Mouse (Mus musculus) megakaryocyte, adult 5-6 weeks (primary cell): ENCODE results near the gene Pak4. TPM values are rescaled to one million over a fixed set of nuclear protein-coding genes. Genes with fewer than 3 reads are reported as not detected.

Experiments
- ATAC-seq: 2 replicates; pipeline ENCODE4 v1.8.0; 2016; ENCODE audit warnings: mild to moderate bottlenecking, inconsistent platforms; ENCODE audit not compliant: poor library complexity, severe bottlenecking
- total RNA-seq, 2 experiments: library from RNA; stranded (forward) in 1 of 2; stranded (reverse) in 1 of 2; fragments of 153-499, 151-499 nt in 1 of 2; fragments of 221-1000, 200-1000 nt in 1 of 2; gene quantifications; 2 replicates each; pipeline versions ENCODE4 v1.2.3 to v1.2.4; 2015 to 2017

The Pak4 gene
- total RNA-seq, 2 experiments from 2014 or later, result 9.9 to 12.8 TPM

DNA sequence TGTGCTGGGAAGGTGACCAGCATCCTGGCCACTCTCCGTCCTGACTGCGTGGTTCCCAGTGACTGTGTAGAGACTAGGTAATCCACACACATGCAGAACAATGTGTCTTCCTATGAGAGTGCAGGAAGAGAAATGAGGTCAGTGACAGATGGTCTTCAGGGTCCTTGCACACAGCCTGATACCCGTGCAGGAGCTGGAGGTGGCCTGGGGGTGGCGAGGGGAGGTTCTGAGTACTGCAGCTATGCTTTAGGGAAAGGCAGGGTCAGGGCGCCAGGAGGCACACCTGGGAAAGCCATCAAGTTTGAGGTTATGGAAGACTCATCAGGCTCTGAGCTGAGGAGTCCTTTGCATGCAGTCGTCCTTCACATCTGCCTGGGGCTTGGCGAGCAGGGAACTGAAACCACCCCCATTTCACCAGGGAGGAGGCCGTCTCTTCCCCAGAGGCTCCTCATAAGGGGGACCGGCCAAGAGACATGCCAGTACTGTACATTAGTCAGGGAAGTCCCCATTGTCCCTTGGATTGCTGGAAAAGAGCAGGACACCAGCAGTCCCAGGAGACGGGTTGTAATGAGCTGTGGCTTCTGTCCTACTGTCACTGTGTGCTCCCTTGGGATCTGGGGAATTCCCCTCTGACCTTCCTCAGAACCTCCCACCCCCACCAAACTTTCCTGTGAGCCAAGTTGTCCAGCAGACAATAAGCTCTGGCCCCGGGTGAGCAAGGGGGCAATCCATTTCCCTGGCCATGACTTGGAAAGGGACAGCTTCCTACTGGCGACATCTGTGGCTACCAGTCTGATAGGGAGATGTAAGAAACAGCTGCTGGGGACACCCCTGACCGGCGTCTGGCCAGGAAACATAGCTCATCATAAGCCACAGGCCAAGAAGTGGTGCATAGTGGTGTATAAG, 4.5 kb downstream of the Pak4 start:
- ATAC-seq, result peak; percentile 31; the same call in 1 of the 2 replicates

DNA sequence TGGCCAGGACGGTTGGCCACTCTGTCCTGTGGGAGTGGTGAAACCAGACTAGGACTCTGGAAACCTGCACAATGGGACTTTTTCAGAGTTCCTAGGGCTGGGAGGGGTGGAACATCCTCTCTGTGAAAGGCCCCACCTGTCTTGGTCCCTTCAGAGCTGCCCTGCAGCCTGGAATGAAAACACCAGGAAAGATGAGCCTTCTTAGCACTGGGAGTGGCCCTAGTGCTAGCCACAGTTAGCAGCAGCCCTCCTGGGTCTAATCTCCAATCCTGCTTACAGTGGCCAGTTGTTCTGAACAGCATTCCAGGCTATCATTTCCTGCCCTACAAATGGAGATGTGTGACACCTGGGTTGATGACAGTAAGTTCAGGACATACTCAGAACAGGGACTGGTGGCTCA, 6.1 kb downstream of the Pak4 start:
- no peak for ATAC-seq

DNA sequence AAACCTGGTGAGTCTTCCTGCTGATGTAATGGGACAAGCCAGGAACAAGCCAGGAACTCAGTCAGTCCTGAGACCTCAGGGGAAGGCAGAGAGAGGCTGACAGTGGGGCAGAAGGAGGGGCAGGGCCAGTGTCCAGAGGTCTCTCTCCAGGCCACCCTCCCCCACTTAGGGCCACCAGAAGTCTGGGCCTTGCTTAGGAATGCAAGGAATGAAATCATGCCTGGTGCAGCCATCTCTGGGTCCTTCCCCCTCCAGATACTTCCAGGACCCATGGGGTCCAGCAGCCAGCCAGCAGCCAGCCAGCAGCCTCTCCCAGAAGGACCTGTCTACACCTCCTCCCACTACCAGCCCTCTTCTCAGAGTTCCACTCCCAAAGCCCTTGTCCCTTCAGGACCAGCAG, 10.3 kb downstream of the Pak4 start:
- no peak for ATAC-seq

DNA sequence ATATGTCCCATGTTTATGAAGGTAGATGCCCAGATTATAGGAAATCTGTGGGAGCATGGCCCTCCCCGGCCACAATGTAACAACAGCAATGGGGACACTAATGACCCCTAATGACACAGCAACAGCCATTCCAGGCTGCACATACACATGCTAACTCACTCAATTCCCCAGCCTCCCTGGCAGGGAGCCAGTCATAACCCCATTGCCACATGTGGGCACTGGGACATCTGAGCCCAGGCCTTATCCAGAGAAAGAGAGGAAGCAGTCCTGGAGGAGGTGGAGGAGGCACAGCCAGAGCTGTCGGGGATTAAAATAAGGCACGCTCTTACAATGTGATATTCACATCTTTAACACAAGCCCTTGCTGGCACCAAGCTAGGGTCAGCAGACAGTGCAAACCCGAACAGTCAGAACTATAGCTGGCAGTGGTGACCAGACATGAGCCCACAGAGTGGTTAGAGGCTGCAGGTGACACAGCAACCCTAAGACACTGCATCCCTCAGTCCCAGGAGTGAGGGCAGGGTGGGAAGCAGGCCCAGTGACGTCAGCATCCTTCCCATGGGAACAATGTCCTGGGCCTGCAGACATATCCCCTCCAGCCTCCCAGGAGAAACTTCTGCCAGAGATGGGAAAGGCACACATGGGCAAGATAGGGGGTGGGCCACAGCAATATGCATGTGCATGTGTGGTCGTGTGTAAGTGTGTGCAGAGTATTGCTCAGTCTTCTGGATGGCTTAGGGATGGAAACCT, 11.1 kb downstream of the Pak4 start:
- no peak for ATAC-seq

DNA sequence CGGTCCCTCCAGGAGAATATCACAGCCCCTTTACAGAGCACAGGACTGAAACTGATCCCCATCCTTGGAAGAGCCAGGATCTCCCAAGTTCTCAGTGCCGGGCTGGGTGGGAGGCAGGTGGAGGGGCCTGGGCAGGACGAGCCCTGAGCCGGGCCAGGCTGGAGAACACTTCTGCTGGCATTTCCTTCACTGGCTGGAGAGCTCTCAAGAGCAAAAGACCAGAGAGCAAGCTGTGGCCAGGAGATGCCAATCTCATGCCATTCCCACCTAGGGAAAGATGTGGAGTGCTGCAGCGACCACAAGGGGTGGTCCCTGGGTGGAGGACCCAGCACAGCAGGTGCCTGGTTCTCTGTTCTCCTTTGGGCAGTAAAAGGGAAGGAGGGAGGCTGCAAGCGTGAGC, 13.0 kb downstream of the Pak4 start:
- no peak for ATAC-seq

DNA sequence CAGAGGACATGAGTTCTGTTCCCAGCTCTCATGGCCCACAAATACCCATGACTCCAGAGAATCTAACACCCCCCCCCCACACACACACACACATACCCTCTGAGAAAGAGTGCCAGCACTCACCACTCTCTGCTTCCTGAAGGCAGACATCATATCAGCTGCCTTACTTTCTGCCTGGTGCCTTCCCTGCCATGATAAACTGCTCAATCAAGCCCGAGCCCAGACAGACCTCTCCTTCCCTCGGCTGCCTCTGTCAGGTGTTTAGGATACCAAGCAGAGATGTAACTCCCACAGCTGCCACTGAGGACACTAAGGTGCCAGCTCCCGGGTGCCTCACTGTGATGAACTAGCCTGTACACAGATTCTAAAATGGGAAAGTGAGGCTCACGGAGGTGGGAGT, 13.5 kb downstream of the Pak4 start:
- no peak for ATAC-seq

DNA sequence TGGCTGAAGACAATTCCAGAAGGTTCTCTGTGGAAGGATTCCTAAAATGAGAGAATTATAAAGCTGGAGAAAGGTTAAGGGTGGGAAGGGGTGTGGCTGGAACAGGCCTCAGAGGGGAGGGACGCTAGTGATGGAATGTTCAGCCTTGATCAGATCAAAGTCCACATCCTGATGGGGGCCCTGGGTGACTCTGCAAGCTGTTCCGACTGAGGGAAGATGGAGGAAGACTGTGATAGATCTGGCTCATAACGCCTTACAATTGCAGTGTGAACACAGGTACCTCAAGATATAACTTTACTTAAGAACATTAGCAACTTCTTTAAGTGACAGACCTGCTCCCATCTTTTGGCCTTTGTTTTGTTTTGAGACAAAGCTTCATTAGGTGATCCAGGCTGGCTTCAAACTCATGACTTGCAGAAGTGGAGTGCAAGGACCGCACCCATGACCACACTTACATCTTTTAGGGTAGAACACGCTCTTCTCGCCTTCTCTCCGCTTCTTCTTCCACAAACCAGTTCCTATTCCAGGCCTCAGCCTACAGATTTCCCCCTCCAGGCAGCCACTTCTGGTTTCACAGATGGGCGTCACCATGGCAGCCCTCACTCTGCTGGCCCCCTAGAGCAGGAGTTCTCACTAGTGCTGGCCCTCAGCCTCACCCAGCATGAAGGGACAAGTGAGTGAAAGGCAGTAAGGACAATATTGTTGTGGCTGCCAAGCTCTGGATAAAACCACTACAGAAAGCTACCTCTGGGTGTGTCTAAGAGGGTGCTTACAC, 14.2 kb downstream of the Pak4 start:
- peak; percentile 86 for ATAC-seq

DNA sequence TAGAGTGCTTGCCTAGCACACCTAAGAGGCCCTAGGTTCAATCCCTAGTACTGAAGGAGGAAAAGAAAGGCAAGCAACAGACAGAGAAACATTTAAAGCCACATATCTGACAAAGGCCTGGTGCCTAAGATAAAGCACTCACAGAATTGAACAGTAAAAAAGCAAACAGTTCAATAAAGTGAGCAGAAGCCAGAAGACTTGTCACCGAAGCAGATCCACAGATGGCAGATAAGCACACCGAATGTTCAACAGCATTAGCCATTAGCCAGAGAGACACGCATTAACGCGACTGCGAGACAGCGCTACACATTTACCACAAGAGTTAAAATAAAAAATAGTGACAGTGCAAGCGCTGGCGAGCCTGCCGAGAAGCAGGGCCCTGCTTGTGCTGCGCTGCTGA, 15.1 kb downstream of the Pak4 start:
- no peak for ATAC-seq

DNA sequence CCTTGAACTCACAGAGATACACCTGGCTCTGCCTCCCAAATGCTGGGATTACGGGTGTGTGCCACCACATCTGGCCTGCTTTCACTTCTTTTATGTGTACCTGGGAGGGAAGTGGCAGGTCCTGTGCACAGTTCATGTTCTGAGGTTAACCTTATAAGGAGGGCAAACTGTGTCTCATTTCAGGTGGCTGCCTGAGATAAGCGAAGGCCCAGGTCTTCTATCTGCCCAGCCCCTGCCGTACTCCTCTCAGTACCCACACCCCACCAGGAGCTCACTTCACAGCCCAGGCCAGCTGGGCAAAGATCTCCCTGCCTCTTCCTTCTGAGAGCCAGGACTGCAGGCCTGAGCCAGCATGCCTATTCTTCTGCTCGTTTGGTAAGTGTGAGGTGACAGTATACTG, 16.3 kb downstream of the Pak4 start:
- no peak for ATAC-seq

DNA sequence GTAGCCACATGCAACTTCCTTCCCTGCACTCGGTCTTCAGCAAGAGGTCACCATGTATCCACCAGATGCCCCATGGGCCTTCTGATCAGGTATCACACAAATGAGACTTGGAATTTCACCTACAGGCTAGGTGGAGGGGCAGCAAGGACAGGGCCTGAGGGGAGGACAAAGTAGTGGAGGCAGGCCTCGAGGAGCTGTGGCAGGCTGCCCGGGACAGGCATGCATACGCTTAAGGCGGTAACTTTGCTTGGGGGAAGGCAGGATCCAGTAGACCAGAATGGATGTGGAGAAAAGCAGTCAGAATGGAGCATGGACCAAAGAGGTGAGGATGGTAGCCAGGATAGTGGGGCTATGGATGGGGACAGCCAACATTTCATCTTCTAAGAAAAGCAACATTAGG, 18.2 kb downstream of the Pak4 start:
- no peak for ATAC-seq

DNA sequence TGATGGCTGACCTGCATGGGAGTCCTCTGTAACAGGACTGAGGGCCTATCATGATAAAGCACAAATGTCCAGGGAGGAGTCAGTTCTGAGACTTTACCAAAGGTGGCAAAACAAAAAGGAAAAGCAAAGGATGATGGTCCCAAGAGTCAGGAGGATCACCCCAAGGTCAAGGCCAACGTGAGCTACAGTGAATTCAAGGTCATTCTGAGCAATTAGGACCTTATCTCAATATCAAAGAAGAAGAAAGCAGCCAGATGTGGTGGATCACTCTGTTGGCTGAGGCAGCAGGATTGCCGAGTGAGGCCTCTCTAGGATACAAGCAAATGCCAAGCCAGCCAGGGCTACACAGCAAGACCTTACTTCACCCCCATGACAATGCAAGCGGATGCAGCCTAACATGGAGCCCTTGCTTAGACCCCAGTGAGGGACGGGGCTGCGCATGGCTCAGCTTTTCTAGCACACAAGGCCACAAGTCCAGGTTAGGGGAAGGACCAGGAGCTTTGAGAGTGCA, 19.4 kb downstream of the Pak4 start:
- no peak for ATAC-seq

DNA sequence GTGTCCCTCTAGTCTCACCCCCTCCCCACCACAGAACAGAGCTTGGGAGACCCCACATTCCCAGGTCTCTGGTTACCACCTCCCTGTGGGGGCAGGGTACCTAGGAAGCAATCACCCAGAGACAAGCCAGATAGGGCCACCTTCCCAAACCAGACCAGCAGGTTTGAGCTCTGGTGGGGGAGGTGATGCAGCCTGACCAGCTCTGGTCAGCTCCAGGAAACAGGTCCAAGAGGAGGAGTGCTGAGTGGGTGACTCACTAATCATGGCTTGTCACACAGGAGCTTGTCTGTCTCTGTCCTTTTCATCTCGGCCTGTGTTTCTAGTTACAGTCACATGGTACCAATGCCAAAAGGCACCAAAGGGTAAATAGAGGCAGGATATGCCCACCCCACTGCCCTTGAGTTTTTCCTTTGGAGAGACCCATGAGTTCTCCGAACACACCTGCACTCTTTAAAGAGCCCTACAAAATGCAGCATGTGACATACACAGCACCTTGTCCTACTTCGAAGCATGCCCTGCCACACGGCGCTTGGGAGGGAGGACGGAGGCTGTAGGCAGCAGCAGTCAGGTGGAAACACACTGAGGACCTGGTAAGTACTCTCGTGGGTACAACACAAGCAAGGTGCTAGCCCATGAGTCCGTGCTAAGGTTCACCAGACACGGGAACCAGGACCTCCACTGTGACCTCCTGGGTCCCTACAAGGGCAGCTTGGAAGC, 20.0 kb downstream of the Pak4 start:
- ATAC-seq, result no peak

DNA sequence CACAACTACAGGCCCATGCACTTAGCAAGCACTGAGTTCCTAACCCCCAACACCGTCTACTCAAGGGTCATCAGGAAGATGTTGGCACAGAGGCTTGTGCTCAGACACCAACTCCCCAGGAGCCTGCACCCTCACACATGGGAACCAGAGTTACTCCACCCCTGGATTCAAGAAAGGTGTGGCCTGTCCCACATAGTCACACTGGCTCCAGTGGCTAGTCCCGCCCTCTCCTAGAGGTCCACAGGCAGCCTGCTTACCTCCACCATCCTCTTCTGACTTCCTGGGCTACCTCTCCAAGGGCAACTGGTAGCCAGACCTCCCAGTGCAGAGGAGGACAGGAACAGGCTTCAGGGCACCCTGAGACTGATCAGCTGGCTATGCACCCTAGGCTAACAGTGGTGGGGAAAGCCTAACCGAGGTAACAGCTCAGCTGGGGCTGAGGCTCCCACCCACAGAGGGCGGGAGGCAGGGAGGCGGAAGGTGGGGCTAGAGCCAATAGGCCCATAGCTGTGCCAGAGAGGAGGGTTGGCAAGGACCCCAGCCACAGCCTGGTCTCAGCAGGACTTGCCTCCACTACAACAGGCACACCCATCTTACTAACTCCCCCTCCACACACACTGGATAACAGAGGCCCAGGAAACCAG, 21.6 kb downstream of the Pak4 start:
- ATAC-seq, result no peak

DNA sequence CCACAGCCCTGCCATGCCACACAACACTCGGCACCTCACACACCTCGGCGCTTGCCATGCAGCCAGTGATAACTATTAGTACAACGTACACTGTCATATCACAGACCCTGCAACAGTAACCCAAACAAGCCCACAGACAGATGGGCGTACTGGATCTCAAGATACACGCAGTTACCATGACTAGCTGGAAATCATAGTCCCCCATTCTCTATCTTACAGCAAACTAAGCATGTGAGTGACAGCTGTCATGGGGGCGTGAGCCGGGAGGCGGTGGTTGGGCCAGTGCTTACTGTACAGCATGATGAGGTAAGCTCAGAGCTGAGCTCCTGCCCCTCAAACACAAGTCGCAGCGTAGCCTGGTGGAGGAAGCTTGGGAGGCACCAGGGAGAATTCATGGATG, 22.4 kb downstream of the Pak4 start:
- no peak for ATAC-seq

DNA sequence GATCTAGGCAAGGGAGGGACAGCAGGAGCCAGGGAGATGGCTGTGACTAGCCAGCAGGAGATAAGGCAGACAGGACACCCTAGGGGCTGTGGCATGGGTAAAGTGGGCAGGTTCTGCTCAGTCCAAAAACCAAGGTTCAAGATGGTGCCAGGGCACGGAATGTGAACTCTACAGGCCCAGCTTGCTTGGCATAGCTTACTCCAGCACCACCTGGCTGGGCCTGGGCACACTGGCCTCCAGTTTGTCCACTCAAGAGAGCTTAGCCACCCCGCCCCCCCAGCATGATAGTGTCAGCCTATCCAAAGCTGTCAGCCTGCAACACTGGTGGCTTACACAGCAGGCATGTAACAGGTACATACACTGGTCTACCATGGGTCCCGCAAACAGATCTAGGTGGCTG, 24.7 kb downstream of the Pak4 start:
- no peak for ATAC-seq

DNA sequence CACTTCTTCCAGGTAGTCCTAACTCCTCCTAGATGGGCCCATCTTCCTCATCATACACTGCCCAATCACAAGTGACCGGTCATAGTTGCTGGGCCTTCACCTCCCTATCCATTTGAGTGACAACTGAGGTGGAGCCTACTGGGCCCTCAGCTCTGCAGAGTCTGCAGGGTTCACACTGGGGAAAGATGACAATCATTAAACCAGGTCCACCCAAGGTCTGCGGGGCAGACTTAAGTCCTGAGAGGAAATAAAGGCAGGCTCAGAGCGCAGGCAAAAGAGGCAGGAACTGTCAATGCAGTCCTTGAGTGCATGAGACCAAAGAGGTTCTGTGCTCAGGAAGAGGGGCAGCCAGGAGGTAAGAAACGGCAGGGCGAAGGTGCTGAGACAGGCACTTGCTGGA, 25.3 kb downstream of the Pak4 start:
- no peak for ATAC-seq

DNA sequence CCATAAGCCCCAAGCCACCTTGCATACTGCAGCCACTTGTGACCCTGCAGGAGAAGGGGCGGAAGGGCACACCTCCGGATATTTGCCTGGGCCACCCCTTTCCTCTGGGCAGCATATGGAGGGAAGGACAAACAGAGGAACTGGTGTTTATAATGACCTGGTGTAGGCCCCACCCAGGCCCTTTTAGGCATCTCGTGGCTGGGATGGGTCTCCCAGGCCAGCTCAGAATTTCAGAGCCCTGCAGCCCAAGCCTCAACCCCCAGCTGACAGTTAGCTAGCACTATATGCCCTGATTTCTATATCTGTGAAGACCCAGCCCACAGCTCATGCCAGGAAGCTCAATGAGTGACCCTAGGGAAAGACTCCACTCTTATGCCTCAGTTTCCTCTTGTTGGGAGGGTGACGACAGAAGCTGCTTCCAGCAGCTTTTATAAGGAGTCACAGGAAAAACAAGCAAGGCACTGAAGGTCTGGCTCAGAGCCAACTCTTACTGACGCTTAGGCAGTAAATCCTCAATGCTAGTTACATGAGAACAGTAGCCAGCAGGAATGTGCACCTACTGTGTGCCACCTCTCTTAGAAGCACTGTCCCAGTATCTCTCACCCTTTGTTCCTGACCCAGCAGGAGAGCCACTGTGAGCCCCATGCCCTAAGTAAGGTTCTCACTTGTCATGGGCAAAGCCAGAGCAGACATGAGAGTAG, 26.9 kb downstream of the Pak4 start:
- ATAC-seq, result no peak

DNA sequence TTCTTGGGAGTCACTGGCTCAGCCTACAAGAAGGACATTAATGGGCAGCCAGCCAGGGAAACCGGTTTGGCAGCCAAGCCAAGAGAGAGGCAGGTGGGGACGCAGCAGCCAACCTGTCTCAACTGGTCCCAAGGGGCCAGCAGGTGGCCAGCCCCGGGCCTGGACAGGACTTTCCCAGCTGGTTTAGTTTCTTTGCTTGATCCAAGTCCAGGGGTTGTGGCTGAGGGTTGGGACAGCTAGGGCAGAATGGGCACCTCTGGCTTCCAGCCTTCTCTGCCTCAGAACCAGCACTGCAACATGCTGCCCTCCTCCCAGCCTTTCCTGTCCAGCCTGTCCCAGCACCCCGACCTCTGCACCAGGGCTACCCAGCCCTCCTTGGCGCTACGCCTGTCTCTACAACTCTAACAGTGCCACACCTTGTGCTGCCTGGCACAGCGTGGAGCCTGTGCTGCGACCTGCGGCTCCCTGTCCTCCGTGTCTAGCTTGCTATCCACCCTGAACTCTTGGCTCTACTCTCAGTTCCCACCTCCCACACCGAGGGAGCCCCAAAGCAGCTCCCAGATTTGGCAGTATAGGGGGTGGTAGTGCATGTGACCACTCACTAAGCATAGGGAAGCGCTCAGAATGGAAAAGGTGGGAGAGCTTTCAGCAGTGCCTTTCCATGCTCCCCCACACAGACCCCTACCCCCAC, 27.5 kb downstream of the Pak4 start:
- no peak for ATAC-seq

DNA sequence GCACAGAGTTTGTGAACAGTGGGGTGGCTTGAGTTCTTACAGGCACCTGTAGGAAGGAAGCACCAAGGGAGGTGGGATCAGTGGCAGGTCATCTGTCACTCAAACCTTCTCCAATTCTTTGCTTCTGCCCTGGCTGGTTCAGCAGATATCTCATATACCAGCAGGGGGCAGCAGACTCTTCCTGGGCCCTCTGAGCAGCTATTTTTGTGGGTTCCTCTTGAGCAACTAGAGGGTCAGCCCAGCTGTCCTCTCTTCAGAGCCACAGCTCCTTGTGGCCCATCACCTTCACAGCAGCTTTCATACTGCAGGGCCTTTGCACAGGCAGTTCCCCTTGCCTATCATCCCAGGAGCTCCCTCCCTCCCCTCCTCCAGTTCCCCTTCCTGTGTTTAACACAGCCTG, 29.7 kb downstream of the Pak4 start:
- ATAC-seq, result peak; percentile 92
